Mouse (Mus musculus) erythroblast, embryonic 14.5 days (primary cell): ENCODE results near the gene Gpr55.

Experiments
- GATA1 ChIP-seq: IDR thresholded peaks from 2 replicates; pipeline ENCODE4 v1.6.1; 2012; ENCODE audit warnings: low read length, inconsistent platforms, mixed read lengths
- TAL1 ChIP-seq: IDR thresholded peaks from 3 replicates; pipeline ENCODE4 v1.6.1; 2012; ENCODE audit warnings: low read length, inconsistent platforms, mixed read lengths

GRCm38 (mm10) chr1:85894231-85894747, 66.5 kb downstream of the Gpr55 start, which contains the start of gene Itm2c:
- TF ChIP-seq GATA1 (no peak), TAL1 (no peak)
